Mouse (Mus musculus): ENCODE data around the gene Rhox4g.
"Not testable (repeated sequence)": the region's sequence is repeated elsewhere in the genome, so short reads cannot be mapped to it uniquely, and the experiment has no call there.

Rhox4g gene

DNA sequence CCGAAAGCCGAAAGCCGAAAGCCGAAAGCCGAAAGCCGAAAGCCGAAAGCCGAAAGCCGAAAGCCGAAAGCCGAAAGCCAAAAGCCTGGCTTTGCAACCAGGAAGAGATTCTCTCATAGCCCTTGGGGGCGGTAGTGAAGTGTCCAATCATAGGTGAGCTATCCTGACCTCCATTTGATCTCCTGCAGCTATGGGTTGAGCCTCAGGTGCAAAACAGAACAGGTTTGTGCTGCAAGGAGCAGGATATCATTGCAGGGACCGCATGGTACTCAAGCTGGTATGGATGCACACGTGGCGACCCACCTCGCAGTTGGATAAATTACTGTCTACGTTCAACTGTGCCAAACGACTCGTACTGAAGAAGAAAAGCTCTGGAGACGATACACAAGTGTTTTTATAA is at the start of gene Rhox4g:
Rhox4g (minus strand) TSS at position 101 of the 400 bp plus-strand sequence.
- not testable (repeated sequence) for DNase-seq (ENCODE audit: low read depth)

DNA sequence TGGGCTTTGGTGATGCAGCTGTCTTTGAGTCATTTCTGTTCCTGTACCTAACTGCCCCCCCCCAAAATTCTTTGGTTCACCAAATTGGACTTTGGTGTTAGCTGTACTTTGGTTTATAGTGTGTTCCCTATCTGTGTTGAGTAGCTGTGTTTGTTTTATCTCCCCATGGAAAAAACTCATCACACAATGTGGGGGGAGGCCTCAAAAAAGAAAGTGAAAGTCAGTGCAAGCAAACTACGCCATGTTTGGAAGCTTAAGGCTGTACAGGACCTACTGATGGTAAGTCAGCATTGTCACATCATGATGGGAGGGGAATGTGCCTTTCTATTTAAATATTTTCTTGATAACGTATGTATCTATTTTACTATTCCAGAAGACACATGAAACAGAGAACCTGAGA is 41.1 kb upstream of the Rhox4g start:
- no peak for DNase-seq (ENCODE audit: low read depth)

DNA sequence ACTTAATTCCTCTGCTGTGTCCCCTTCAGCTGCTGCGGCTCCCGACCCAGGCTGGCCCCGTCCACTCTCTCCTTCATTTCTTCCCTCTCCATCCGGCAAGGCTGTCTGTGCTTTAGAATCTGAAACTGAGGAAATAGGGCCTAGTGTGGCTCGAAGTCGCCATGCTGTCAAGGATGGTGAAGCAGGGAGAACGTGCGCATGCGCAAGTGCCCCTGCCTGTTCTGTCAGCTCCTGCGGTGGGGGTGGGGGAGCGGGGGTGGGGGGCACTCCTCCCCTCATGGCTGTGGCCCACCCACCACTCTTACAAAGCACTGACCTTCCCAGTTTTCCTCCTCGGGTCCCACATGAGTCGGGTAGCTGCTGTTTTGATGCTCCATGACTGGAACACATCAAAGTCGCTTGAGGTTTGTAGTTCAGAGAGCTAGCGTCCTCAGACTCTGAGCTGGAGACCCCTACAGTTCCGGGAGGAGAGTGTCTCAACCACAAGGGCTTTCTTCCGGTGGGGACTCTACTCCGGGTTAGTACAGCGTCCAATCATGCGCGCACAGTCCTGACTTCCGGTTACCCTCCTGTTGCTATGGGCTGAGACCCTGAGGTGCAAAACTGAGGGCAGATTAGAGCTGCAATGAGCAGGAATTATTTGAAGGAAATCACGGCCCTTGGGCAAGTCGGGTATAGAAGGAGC is 32.0 kb upstream of the Rhox4g start:
- no peak for DNase-seq (ENCODE audit: low read depth)

DNA sequence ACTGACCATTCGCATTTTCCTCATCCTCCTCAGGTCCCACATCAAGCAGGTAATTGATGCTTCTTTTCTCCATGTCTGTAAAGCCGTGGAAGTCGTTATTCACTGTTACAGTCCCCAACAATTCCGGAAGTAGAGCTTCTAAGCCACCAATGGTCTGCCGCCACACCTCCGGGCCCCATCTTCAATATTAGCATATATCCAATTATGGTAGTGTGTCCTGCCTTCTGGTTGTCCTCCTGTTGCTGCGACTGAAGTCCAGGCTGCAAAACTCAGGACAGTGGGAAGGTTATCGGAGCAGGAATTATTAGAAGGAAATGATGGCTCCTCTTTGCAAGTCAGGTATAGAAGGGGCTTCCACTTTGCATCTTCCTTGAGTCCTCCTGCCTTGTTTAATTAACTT is 22.1 kb upstream of the Rhox4g start, which contains the start of gene Rhox2h:
Rhox2h (minus strand) TSS at position 101 of the 400 bp plus-strand sequence.
- DNase-seq (ENCODE audit: low read depth), result not testable (repeated sequence)

DNA sequence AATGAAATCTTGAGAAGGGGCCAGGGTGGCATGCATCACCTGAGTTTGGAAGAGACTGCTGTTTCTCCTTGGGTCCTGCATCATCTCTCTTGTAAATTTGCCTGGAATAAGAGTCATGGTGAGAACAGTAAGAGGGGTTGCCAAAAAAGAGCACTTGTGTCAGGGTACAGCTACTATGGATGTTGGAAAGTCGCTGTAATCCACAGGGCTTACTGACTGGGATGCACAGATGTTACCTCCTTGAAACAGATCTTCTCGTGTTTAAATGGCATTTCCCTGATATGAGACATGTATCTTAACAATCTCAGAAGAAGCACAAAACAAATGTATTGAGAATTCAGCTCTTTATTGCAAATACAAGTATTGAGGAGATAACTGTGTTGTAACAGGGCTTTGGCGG is 17.5 kb upstream of the Rhox4g start, which contains the start of gene Rhox3h:
Rhox3h (minus strand) TSS at position 101 of the 400 bp plus-strand sequence.
- DNase-seq (ENCODE audit: low read depth), result not testable (repeated sequence)

DNA sequence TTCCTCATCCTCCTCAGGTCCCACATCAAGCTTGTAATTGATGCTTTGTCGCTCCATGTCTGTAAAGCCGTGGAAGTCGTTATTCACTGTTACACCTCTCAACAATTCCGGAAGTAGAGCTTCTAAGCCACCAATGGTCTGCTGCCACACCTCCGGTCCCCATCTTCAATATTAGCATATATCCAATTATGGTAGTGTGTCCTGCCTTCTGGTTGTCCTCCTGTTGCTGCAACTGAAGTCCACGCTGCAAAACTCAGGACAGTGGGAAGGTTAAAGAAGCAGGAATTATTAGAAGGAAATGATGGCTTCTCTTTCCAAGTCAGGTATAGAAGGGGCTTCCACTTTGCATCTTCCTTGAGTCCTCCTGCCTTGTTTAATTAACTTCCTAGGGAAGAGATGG is 7.8 kb downstream of the Rhox4g start, which contains the start of gene Rhox2g:
Rhox2g (minus strand) TSS at position 101 of the 400 bp plus-strand sequence.
- DNase-seq (ENCODE audit: low read depth), result not testable (repeated sequence)

DNA sequence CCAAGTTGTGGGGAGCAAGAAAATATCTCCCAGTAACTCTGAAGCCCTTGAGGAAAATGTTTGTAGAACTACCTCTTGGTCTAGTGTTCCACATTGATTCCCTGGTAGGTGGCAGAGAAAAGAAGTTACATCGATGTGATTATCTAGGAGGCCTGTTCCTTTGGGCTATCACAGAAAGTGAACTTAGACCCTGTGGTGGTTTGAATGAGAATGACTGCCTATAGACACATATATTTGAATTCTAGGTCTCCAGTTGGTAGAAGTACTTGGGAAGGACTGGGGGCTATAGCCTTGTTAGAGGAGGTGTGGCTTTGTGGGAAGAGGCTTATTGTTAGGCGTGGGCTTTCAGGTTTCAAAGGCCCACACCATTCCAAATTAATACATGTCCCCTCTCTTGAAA is 22.6 kb downstream of the Rhox4g start, which contains the start of gene Rhox3g:
Rhox3g (minus strand) TSS at position 101 of the 400 bp plus-strand sequence.
- DNase-seq (ENCODE audit: low read depth), result not testable (repeated sequence)

DNA sequence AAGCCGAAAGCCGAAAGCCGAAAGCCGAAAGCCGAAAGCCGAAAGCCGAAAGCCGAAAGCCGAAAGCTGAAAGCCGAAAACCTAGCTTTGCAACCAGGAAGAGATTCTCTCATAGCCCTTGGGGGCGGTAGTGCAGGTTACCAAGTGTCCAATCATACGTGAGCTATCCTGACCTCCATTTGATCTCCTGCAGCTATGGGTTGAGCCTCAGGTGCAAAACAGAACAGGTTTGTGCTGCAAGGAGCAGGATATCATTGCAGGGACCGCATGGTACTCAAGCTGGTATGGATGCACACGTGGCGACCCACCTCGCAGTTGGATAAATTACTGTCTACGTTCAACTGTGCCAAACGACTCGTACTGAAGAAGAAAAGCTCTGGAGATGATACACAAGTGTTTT is 43.5 kb downstream of the Rhox4g start, which contains the start of gene Rhox4f:
Rhox4f (minus strand) TSS at position 101 of the 400 bp plus-strand sequence.
- DNase-seq (ENCODE audit: low read depth), result not testable (repeated sequence)
